Mouse (Mus musculus) lung, embryonic 14.5 days (tissue): ENCODE measurements around the gene Rabggta. TPM values are rescaled to one million over a fixed set of nuclear protein-coding genes. Genes with fewer than 3 reads are reported as not detected.

Source experiments
- ATAC-seq: fragments of 200-750 bp; cut with Nextera tagmentation; 2 replicates; pipeline ENCODE4 v1.8.0; 2017; ENCODE audit warnings: mild to moderate bottlenecking, moderate TSS enrichment, moderate library complexity; ENCODE audit not compliant: insufficient read depth
- DNase-seq: peaks from one replicate; pipeline ENCODE4 v3.0.0-alpha.2; 2015
- H3K27ac ChIP-seq: fragments of 300-500 bp; sonication (generic); 2 replicates; pipeline ENCODE4 v1.5.1; 2014; ENCODE audit warnings: low read depth, mild to moderate bottlenecking, moderate library complexity
- H3K27me3 ChIP-seq: fragments of 300-500 bp; sonication (generic); 2 replicates; pipeline ENCODE4 v1.6.1; 2014; ENCODE audit warnings: low read length, control low read depth; ENCODE audit not compliant: insufficient read depth
- H3K36me3 ChIP-seq: fragments of 300-500 bp; sonication (generic); 2 replicates; pipeline ENCODE4 v1.6.1; 2014; ENCODE audit warnings: control low read depth; ENCODE audit not compliant: insufficient read depth
- H3K4me1 ChIP-seq: fragments of 300-500 bp; sonication (generic); 2 replicates; pipeline ENCODE4 v1.6.1; 2014; ENCODE audit warnings: antibody characterized with exemption, control low read depth; ENCODE audit not compliant: insufficient read depth
- H3K4me2 ChIP-seq: fragments of 300-500 bp; sonication (generic); 2 replicates; pipeline ENCODE4 v1.6.1; 2014; ENCODE audit warnings: mild to moderate bottlenecking
- H3K4me3 ChIP-seq: fragments of 300-500 bp; sonication (generic); 2 replicates; pipeline ENCODE4 v1.5.1; 2014; ENCODE audit warnings: low read depth, low read length
- H3K9ac ChIP-seq: fragments of 300-500 bp; sonication (generic); 2 replicates; pipeline ENCODE4 v1.6.1; 2014
- H3K9me3 ChIP-seq: fragments of 300-500 bp; sonication (generic); 2 replicates; pipeline ENCODE4 v1.6.1; 2016; ENCODE audit warnings: low read depth, low read length, control low read depth
- CTCF ChIP-seq: IDR thresholded peaks from 2 replicates; pipeline ENCODE4 v1.5.1; 2016; ENCODE audit warnings: antibody characterized with exemption, low read depth
- WGBS: fragments of 180-500 bp; shearing (Covaris S2); extraction: QIAGEN DNeasy Blood & Tissue Kit; methylation state at CpG from one replicate; pipeline ENCODE4 v1.1.7; 2014; 5-methylcytosine and 5-hydroxymethylcytosine counted together
- polyA plus RNA-seq: library from polyadenylated mRNA; unstranded; fragments of >200 nt; fragmentation: Nextera tagmentation; extraction: Ambion mirVana; gene quantifications from 2 replicates; pipeline ENCODE4 v1.2.1, GENCODE M21; 2014

Rabggta gene
- polyA plus RNA-seq, 1 experiment from 2014 or later: 29.5 TPM

GRCm38 (mm10) chr14:55701131-55701530, 20.9 kb downstream of the Rabggta start:
- Histone ChIP-seq H3K4me2 (no peak overlapping the region), H3K4me3 (no peak overlapping the region), H3K9me3 (no peaks in the 10 kb centered on the region), H3K27me3 (no peaks in the 10 kb centered on the region), H3K27ac (no peak overlapping the region), H3K36me3 (no peaks in the 10 kb centered on the region), H3K4me1 (no peaks in the 10 kb centered on the region), H3K9ac (no peak overlapping the region)
- WGBS: 49% methylated on average over 9 of the region's 9 CpGs
- ATAC-seq: no peak
- TF ChIP-seq CTCF: no peak
- no peak for DNase-seq

GRCm38 (mm10) chr14:55697226-55697625, 24.8 kb downstream of the Rabggta start:
- Histone ChIP-seq H3K4me3 (no peak overlapping the region), H3K36me3 (no peaks in the 10 kb centered on the region), H3K4me2 (no peak overlapping the region), H3K9ac (no peak overlapping the region), H3K4me1 (no peaks in the 10 kb centered on the region), H3K27me3 (no peaks in the 10 kb centered on the region), H3K9me3 (no peaks in the 10 kb centered on the region), H3K27ac (no peak overlapping the region)
- WGBS: 69% methylated on average over 4 of the region's 4 CpGs
- DNase-seq: no peak
- no peak for TF ChIP-seq CTCF
- ATAC-seq: no peak

GRCm38 (mm10) chr14:55689433-55689832, 32.6 kb downstream of the Rabggta start:
- ATAC-seq: no peak
- H3K36me3 ChIP-seq: no peaks in the 10 kb centered on the region

GRCm38 (mm10) chr14:55682118-55682493, 40.0 kb downstream of the Rabggta start:
- no peak for DNase-seq
- 10% methylated on average over 3 of the region's 3 CpGs for WGBS
- H3K4me1 ChIP-seq: no peaks in the 10 kb centered on the region
- TF ChIP-seq CTCF: no peak
- no peaks in the 10 kb centered on the region for H3K27me3 ChIP-seq
- peak overlapping the region; percentile 78 for H3K4me3 ChIP-seq
- H3K9ac ChIP-seq: peak overlapping the region; percentile 81
- H3K9me3 ChIP-seq: no peaks in the 10 kb centered on the region
- peak overlapping the region; percentile 92; the same call in 1 of the 2 replicates for H3K27ac ChIP-seq
- H3K4me2 ChIP-seq: peak overlapping the region; percentile 82
- peak; percentile 12; the same call in 1 of the 2 replicates for ATAC-seq
- peaks cover 34% of the 10 kb centered on the region for H3K36me3 ChIP-seq

More at GRCm38 (mm10) chr14:55689433-55689832, 32.6 kb downstream of the Rabggta start:
- WGBS: 71% methylated on average over 10 of the region's 10 CpGs
- Histone ChIP-seq H3K4me1 (no peaks in the 10 kb centered on the region), H3K4me3 (no peak overlapping the region), H3K9ac (no peak overlapping the region), H3K27me3 (no peaks in the 10 kb centered on the region), H3K9me3 (no peaks in the 10 kb centered on the region), H3K4me2 (no peak overlapping the region), H3K27ac (no peak overlapping the region)
- no peak for TF ChIP-seq CTCF
- no peak for DNase-seq

GRCm38 (mm10) chr14:55681160-55682117, 40.6 kb downstream of the Rabggta start, which contains the start of gene Tinf2:
Gene Tinf2, minus strand, starts transcription at chr14:55681820.
- Histone ChIP-seq H3K27ac (peak within 1 kb of the TSS; percentile 92), H3K4me3 (peak within 1 kb of the TSS; percentile 78), H3K4me2 (peak within 1 kb of the TSS; percentile 82), H3K36me3 (peaks cover 41% of the 10 kb centered on the region), H3K27me3 (no peaks in the 10 kb centered on the region), H3K4me1 (no peaks in the 10 kb centered on the region), H3K9ac (peak within 1 kb of the TSS; percentile 81), H3K9me3 (no peaks in the 10 kb centered on the region)
- TF ChIP-seq CTCF: peak; percentile 85
- ATAC-seq (peak; percentile 98), DNase-seq (peak; percentile 99)
- under 1% methylated on average over 65 of the region's 66 CpGs for WGBS

- ATAC-seq: no peak
Observed at GRCm38 (mm10) chr14:55677615-55678014, 44.4 kb downstream of the Rabggta start.

GRCm38 (mm10) chr14:55672741-55673060, 49.4 kb downstream of the Rabggta start:
- DNase-seq (no peak), ATAC-seq (no peak)
- WGBS: 72% methylated on average over 7 of the region's 7 CpGs
- peak overlapping the region; percentile 72; the same call in 1 of the 2 replicates for H3K27ac ChIP-seq
- peak overlapping the region; percentile 77 for H3K9ac ChIP-seq
- peaks cover 29% of the 10 kb centered on the region for H3K36me3 ChIP-seq
- peak overlapping the region; percentile 70 for H3K4me2 ChIP-seq
- no peaks in the 10 kb centered on the region for H3K27me3 ChIP-seq
- H3K4me3 ChIP-seq: peak overlapping the region; percentile 70
- TF ChIP-seq CTCF: no peak
- peaks cover 5% of the 10 kb centered on the region; the same call in 1 of the 2 replicates for H3K4me1 ChIP-seq
- H3K9me3 ChIP-seq: no peaks in the 10 kb centered on the region

More at GRCm38 (mm10) chr14:55677615-55678014, 44.4 kb downstream of the Rabggta start:
- no peaks in the 10 kb centered on the region for H3K27me3 ChIP-seq
- H3K4me3 ChIP-seq: no peak overlapping the region
- no peak overlapping the region for H3K4me2 ChIP-seq
- no peak overlapping the region for H3K27ac ChIP-seq
- peaks cover 4% of the 10 kb centered on the region; the same call in 1 of the 2 replicates for H3K4me1 ChIP-seq
- peaks cover 57% of the 10 kb centered on the region for H3K36me3 ChIP-seq
- H3K9me3 ChIP-seq: no peaks in the 10 kb centered on the region
- TF ChIP-seq CTCF: no peak
- no peak for DNase-seq
- 83% methylated on average over 4 of the region's 4 CpGs for WGBS
- H3K9ac ChIP-seq: no peak overlapping the region
